Mouse (Mus musculus): ENCODE results near the gene H2afv. TPM values are rescaled to one million over a fixed set of nuclear protein-coding genes. Genes with fewer than 3 reads are reported as not detected.

Gene H2afv
- polyA plus RNA-seq, 2 experiments: 273 to 548 TPM

- Histone ChIP-seq H3K4me1 (ENCODE audit: control insufficient read depth, insufficient read depth, low read length) (peaks cover 29% of the 10 kb centered on the region), H3K4me2 (replicated peaks; ENCODE audit: low read depth, low read length, severe bottlenecking) (no peak overlapping the region; the same call in 1 of the 2 replicates), H3K27me3 (ENCODE audit: control insufficient read depth, insufficient read depth, low read length) (no peaks in the 10 kb centered on the region), H3K9me3 (ENCODE audit: control insufficient read depth, low read length) (no peaks in the 10 kb centered on the region), H3K9ac (ENCODE audit: low read depth, low read length, severe bottlenecking) (peak overlapping the region; percentile 21; the same call in 1 of the 2 replicates), H3K4me3 (replicated peaks; ENCODE audit: low read length) (no peak overlapping the region), H3K27ac (replicated peaks; ENCODE audit: low read depth, low read length) (peak overlapping the region; percentile 90), H3K36me3 (ENCODE audit: control insufficient read depth, insufficient read depth, low read length) (peaks cover 55% of the 10 kb centered on the region)
- DNase-seq (ENCODE audit: low spot score) (no peak), ATAC-seq (ENCODE audit: low FRiP score, low read depth) (no peak)
- 84% methylated on average over 9 of the region's 9 CpGs for WGBS
- no peak for TF ChIP-seq POLR2A (IDR thresholded peaks at IDR 0.05; ENCODE audit: borderline replicate concordance, extremely low read depth, insufficient read depth, insufficient read length)
These were observed 39.3 kb downstream of the H2afv start for GRCm38 (mm10) chr11:6404699-6405566.

- Histone ChIP-seq H3K4me1 (ENCODE audit: control insufficient read depth, insufficient read depth, low read length) (peaks cover 29% of the 10 kb centered on the region), H3K27ac (replicated peaks; ENCODE audit: low read depth, low read length) (peak overlapping the region; percentile 90; the same call in 1 of the 2 replicates), H3K4me3 (replicated peaks; ENCODE audit: low read length) (no peak overlapping the region), H3K36me3 (ENCODE audit: control insufficient read depth, insufficient read depth, low read length) (peaks cover 65% of the 10 kb centered on the region), H3K4me2 (replicated peaks; ENCODE audit: low read depth, low read length, severe bottlenecking) (no peak overlapping the region), H3K27me3 (ENCODE audit: control insufficient read depth, insufficient read depth, low read length) (no peaks in the 10 kb centered on the region), H3K9me3 (ENCODE audit: control insufficient read depth, low read length) (no peaks in the 10 kb centered on the region), H3K9ac (ENCODE audit: low read depth, low read length, severe bottlenecking) (no peak overlapping the region)
- TF ChIP-seq POLR2A (IDR thresholded peaks at IDR 0.05; ENCODE audit: borderline replicate concordance, extremely low read depth, insufficient read depth, insufficient read length): no peak
- DNase-seq (ENCODE audit: low spot score): no peak
- WGBS: 83% methylated on average over 5 of the region's 5 CpGs
- ATAC-seq (ENCODE audit: low FRiP score, low read depth): no peak
These were observed 40.3 kb downstream of the H2afv start for GRCm38 (mm10) chr11:6403830-6404405.

- WGBS: 91% methylated on average over 19 of the region's 19 CpGs
- Histone ChIP-seq H3K4me1 (ENCODE audit: control insufficient read depth, insufficient read depth, low read length) (peaks cover 29% of the 10 kb centered on the region), H3K36me3 (ENCODE audit: control insufficient read depth, insufficient read depth, low read length) (peaks cover 76% of the 10 kb centered on the region), H3K9me3 (ENCODE audit: control insufficient read depth, low read length) (no peaks in the 10 kb centered on the region), H3K9ac (ENCODE audit: low read depth, low read length, severe bottlenecking) (no peak overlapping the region), H3K27me3 (ENCODE audit: control insufficient read depth, insufficient read depth, low read length) (no peaks in the 10 kb centered on the region), H3K4me3 (replicated peaks; ENCODE audit: low read length) (no peak overlapping the region), H3K27ac (replicated peaks; ENCODE audit: low read depth, low read length) (no peak overlapping the region), H3K4me2 (replicated peaks; ENCODE audit: low read depth, low read length, severe bottlenecking) (no peak overlapping the region)
- DNase-seq (ENCODE audit: low spot score) (no peak), ATAC-seq (ENCODE audit: low FRiP score, low read depth) (no peak)
- TF ChIP-seq POLR2A (IDR thresholded peaks at IDR 0.05; ENCODE audit: borderline replicate concordance, extremely low read depth, insufficient read depth, insufficient read length): no peak
These were observed 41.4 kb downstream of the H2afv start for GRCm38 (mm10) chr11:6402515-6403510.

GRCm38 (mm10) chr11:6398141-6398540, 46.1 kb downstream of the H2afv start:
- no peak for TF ChIP-seq POLR2A (IDR thresholded peaks at IDR 0.05; ENCODE audit: borderline replicate concordance, extremely low read depth, insufficient read depth, insufficient read length)
- no peaks in the 10 kb centered on the region for H3K9me3 ChIP-seq (ENCODE audit: control insufficient read depth, low read length)
- 89% methylated on average over 10 of the region's 10 CpGs for WGBS
- no peak overlapping the region for H3K27ac ChIP-seq (replicated peaks; ENCODE audit: low read depth, low read length)
- ATAC-seq (ENCODE audit: low FRiP score, low read depth) (no peak), DNase-seq (ENCODE audit: low spot score) (no peak)
- H3K27me3 ChIP-seq (ENCODE audit: control insufficient read depth, insufficient read depth, low read length): no peaks in the 10 kb centered on the region
- H3K4me1 ChIP-seq (ENCODE audit: control insufficient read depth, insufficient read depth, low read length): no peaks in the 10 kb centered on the region
- H3K36me3 ChIP-seq (ENCODE audit: control insufficient read depth, insufficient read depth, low read length): peaks cover 90% of the 10 kb centered on the region
- H3K9ac ChIP-seq (ENCODE audit: low read depth, low read length, severe bottlenecking): no peak overlapping the region
- no peak overlapping the region for H3K4me2 ChIP-seq (replicated peaks; ENCODE audit: low read depth, low read length, severe bottlenecking)
- H3K4me3 ChIP-seq (replicated peaks; ENCODE audit: low read length): no peak overlapping the region

- peaks cover 76% of the 10 kb centered on the region for H3K36me3 ChIP-seq (ENCODE audit: control insufficient read depth, insufficient read depth, low read length)
- H3K4me1 ChIP-seq (ENCODE audit: control insufficient read depth, insufficient read depth, low read length): no peaks in the 10 kb centered on the region
- no peak overlapping the region for H3K27ac ChIP-seq (replicated peaks; ENCODE audit: low read depth, low read length)
- WGBS: 86% methylated on average over 5 of the region's 5 CpGs
- H3K9me3 ChIP-seq (ENCODE audit: control insufficient read depth, low read length): no peaks in the 10 kb centered on the region
- ATAC-seq (ENCODE audit: low FRiP score, low read depth) (no peak), DNase-seq (ENCODE audit: low spot score) (no peak)
- no peak overlapping the region for H3K4me2 ChIP-seq (replicated peaks; ENCODE audit: low read depth, low read length, severe bottlenecking)
- no peaks in the 10 kb centered on the region for H3K27me3 ChIP-seq (ENCODE audit: control insufficient read depth, insufficient read depth, low read length)
- H3K9ac ChIP-seq (ENCODE audit: low read depth, low read length, severe bottlenecking): no peak overlapping the region
- no peak for TF ChIP-seq POLR2A (IDR thresholded peaks at IDR 0.05; ENCODE audit: borderline replicate concordance, extremely low read depth, insufficient read depth, insufficient read length)
- no peak overlapping the region for H3K4me3 ChIP-seq (replicated peaks; ENCODE audit: low read length)
These were observed 48.7 kb downstream of the H2afv start for GRCm38 (mm10) chr11:6395565-6395964.
